Mouse (Mus musculus) small intestine, adult 2 months (tissue): ENCODE measurements around the gene Dpp6.

Experiments used
- CTCF ChIP-seq: fragments of 200-500 bp; IDR thresholded peaks from 2 replicates; pipeline ENCODE4 v1.5.1; 2012; ENCODE audit warnings: low read depth, mild to moderate bottlenecking, control low read depth, inconsistent platforms, low read length, moderate library complexity, mixed read lengths; ENCODE audit not compliant: insufficient replicate concordance, insufficient read length; ENCODE audit errors: extremely low read depth
- POLR2A ChIP-seq: fragments of 200-500 bp; IDR thresholded peaks from 2 replicates; pipeline ENCODE4 v1.6.1; 2012; ENCODE audit warnings: low read depth, mild to moderate bottlenecking, control low read depth, inconsistent platforms, low read length, moderate library complexity

GRCm38 (mm10) chr5:27077821-27078220, 260.8 kb downstream of the Dpp6 start:
- TF ChIP-seq CTCF = no peak
- TF ChIP-seq POLR2A = no peak
